Mouse (Mus musculus): ENCODE measurements at regions not wholly inside any gene's neighbourhood (a gene's known extent, or its start where the extent isn't known, plus 50 kb on each side); places are given as distances from the start of the nearest gene placed in this dataset.

DNA sequence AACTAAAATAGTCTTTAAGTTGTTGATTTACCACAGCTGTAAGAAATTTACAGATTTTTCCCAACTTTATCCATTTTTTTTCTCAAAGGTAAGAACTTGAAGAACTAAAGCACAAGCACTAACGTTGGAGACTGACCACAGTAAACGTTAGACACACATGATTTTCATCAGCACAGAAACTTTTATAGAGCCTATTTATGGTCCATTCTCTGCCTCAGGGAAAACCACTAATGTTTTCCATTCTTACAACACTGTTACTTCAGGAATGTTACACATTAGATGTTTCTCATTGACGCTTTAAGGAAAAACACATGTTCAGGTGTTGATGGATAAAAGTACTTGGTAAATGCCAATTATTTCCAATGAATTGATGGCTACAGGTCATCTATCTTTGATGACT is 218.3 kb upstream of the Epha5 start:
- no peak for TF ChIP-seq CTCF (IDR thresholded peaks at IDR 0.05; ENCODE audit: borderline replicate concordance, extremely low read depth, insufficient read depth, insufficient read length)
- TF ChIP-seq POLR2A (IDR thresholded peaks at IDR 0.05; ENCODE audit: borderline replicate concordance, extremely low read depth, insufficient read depth, insufficient read length, poor library complexity, severe bottlenecking), result no peak

Data from brain, embryonic 14.5 days (tissue).